Mouse (Mus musculus) limb, embryonic 13.5 days (tissue): Measurements from ENCODE around the gene Tedc2. TPM values are rescaled to one million over a fixed set of nuclear protein-coding genes. Genes with fewer than 3 reads are reported as not detected.

Experiments used
- ATAC-seq: fragments of 200-750 bp; cut with Nextera tagmentation; 2 replicates; pipeline ENCODE4 v1.8.0; 2017; ENCODE audit warnings: low read depth, moderate number of reproducible peaks, moderate TSS enrichment; ENCODE audit not compliant: low FRiP score
- H3K27ac ChIP-seq: fragments of 300-500 bp; sonication (generic); 2 replicates; pipeline ENCODE4 v1.5.1; 2015; ENCODE audit warnings: inconsistent platforms, mild to moderate bottlenecking, moderate library complexity
- H3K27me3 ChIP-seq: fragments of 300-500 bp; sonication (generic); 2 replicates; pipeline ENCODE4 v1.6.1; 2015; ENCODE audit warnings: mild to moderate bottlenecking, inconsistent platforms
- H3K36me3 ChIP-seq: fragments of 300-500 bp; sonication (generic); 2 replicates; pipeline ENCODE4 v1.6.1; 2015; ENCODE audit warnings: inconsistent platforms, mild to moderate bottlenecking, moderate library complexity
- H3K4me1 ChIP-seq: fragments of 300-500 bp; sonication (generic); 2 replicates; pipeline ENCODE4 v1.6.1; 2015; ENCODE audit warnings: inconsistent platforms
- H3K4me2 ChIP-seq: fragments of 300-500 bp; sonication (generic); replicated peaks from 2 replicates; pipeline ENCODE4 v1.6.1; 2015; ENCODE audit warnings: inconsistent platforms, mild to moderate bottlenecking, moderate library complexity
- H3K4me3 ChIP-seq: fragments of 300-500 bp; sonication (generic); 2 replicates; pipeline ENCODE4 v1.5.1; 2015; ENCODE audit warnings: moderate library complexity, mild to moderate bottlenecking, inconsistent platforms
- H3K9ac ChIP-seq: fragments of 300-500 bp; sonication (generic); 2 replicates; pipeline ENCODE4 v1.6.1; 2015; ENCODE audit warnings: mild to moderate bottlenecking, inconsistent platforms
- H3K9me3 ChIP-seq: fragments of 300-500 bp; sonication (generic); 2 replicates; pipeline ENCODE4 v1.6.1; 2016; ENCODE audit warnings: inconsistent platforms
- WGBS: fragments of 180-500 bp; shearing (Covaris S2); methylation state at CpG from one replicate; pipeline ENCODE4 v1.1.7; 2015; 5-methylcytosine and 5-hydroxymethylcytosine counted together
- polyA plus RNA-seq: library from polyadenylated mRNA; unstranded; fragments of >200 nt; fragmentation: Nextera tagmentation; extraction: Ambion mirVana; gene quantifications from 2 replicates; pipeline ENCODE4 v1.2.1, GENCODE M21; 2015

Tedc2 gene
- polyA plus RNA-seq, 1 experiment from 2014 or later: 16.3 TPM

DNA sequence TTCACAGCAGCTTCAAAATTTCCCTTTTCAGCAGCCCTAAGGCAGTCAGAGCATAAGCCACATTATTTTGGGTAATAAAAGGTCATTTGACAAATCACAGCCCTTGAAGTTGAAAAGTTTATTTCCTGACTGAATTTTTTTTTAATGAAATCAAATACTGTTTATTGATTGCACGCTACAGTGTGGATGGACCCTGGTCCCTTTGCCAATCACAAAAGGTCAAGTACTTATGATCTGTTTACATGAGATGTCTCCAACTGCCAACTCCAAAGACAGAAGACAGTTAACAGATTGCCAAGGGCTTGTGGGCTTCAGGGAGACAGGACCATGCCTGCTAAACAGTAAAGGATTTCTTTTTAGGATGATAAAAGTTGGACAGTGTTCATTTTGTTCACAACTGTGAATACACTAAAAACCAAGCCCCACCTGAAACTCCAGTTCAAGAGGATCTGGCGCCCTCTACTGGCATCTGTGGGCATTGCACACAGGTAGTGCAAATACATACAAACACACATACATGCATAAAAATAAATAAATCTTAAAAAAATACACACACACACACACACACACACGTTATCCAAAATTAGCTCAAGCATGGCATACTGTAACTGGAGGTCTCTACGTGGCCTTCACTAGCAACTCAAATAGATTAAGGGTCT, 22.8 kb upstream of the Tedc2 start:
- no peak overlapping the region for H3K4me2 ChIP-seq
- no peaks in the 10 kb centered on the region for H3K4me1 ChIP-seq
- H3K27ac ChIP-seq: no peak overlapping the region
- peaks cover 93% of the 10 kb centered on the region for H3K36me3 ChIP-seq
- no peak overlapping the region for H3K9ac ChIP-seq
- 89% methylated on average over 4 of the region's 4 CpGs for WGBS
- no peak overlapping the region for H3K4me3 ChIP-seq
- H3K9me3 ChIP-seq: peaks cover 11% of the 10 kb centered on the region
- H3K27me3 ChIP-seq: no peaks in the 10 kb centered on the region
- no peak for ATAC-seq

GRCm38 (mm10) chr17:24236921-24237320, 16.3 kb upstream of the Tedc2 start:
- no peaks in the 10 kb centered on the region for H3K9me3 ChIP-seq
- H3K9ac ChIP-seq: no peak overlapping the region
- WGBS: 91% methylated on average over 7 of the region's 7 CpGs
- no peaks in the 10 kb centered on the region for H3K4me1 ChIP-seq
- H3K36me3 ChIP-seq: peaks cover 100% of the 10 kb centered on the region
- H3K27ac ChIP-seq: no peak overlapping the region
- no peak for ATAC-seq
- H3K4me3 ChIP-seq: no peak overlapping the region
- no peaks in the 10 kb centered on the region for H3K27me3 ChIP-seq
- no peak overlapping the region for H3K4me2 ChIP-seq

DNA sequence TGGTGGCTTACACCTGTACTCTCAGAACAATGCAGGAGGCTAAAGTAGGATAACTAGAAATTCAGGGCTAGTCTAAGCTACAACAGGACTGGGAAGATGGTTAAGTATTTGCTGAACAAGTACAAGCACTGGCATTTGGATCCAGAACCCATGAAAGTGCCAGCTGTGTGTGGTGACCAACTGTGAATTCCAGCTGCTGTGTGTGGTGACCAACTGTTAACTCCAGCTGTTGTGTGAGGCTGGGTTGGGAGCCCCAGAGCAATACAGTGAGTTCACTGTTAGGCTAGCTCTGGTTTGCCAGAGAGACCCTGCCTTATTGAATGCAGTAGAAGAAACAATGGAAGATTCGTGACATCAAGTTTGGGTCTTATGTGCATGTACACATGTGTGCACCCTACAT, 15.8 kb upstream of the Tedc2 start:
- no peak overlapping the region for H3K9ac ChIP-seq
- no peaks in the 10 kb centered on the region for H3K27me3 ChIP-seq
- ATAC-seq: no peak
- no peak overlapping the region for H3K4me3 ChIP-seq
- H3K4me1 ChIP-seq: no peaks in the 10 kb centered on the region
- WGBS: 98% methylated on average over 1 of the region's 1 CpGs
- H3K36me3 ChIP-seq: peaks cover 100% of the 10 kb centered on the region
- no peaks in the 10 kb centered on the region for H3K9me3 ChIP-seq
- no peak overlapping the region for H3K27ac ChIP-seq
- no peak overlapping the region for H3K4me2 ChIP-seq

DNA sequence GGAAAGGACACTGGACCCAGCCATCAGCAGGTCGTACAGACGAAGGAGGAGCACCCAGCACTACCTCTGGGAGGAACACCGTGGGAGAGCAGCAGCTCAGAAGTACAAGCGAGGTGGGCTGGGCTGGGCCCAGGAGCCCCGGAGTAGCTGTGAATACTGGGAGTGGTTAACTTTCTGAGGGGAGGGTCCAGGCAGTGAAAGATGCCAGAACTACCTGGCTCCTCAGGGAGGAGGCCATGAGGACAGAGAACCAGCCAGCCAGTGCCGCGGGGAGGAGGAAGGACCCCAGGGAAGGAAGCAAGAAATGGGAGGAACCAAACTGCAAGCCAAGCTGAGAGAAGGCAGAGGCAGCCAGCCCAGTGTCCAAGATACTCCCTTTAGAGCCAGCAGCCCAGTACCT, 7.3 kb upstream of the Tedc2 start:
- no peaks in the 10 kb centered on the region for H3K27me3 ChIP-seq
- H3K9me3 ChIP-seq: no peaks in the 10 kb centered on the region
- 77% methylated on average over 7 of the region's 7 CpGs for WGBS
- no peak overlapping the region for H3K4me3 ChIP-seq
- no peak overlapping the region for H3K27ac ChIP-seq
- no peak for ATAC-seq
- no peak overlapping the region for H3K4me2 ChIP-seq
- no peak overlapping the region for H3K9ac ChIP-seq
- no peaks in the 10 kb centered on the region for H3K4me1 ChIP-seq
- peaks cover 96% of the 10 kb centered on the region for H3K36me3 ChIP-seq

DNA sequence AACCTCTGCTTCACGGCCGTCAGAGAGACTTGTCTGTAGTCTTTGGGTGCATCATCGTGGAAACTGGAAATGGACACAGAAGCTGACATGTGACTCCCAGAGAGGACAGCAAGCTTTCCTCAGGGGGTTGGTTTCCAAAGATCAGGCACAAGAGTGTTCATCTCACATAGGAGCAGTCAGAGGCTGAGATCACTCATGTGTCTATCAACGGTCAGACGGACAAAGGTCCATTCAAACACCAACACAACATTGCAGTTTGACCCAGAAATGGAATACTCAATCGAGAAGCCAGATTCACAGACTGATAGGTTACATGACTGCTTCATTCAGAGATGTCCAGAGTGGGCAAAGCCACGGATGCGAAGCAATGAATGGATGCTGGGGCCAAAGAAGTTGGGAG, 6.1 kb upstream of the Tedc2 start:
- no peaks in the 10 kb centered on the region for H3K27me3 ChIP-seq
- H3K36me3 ChIP-seq: peaks cover 88% of the 10 kb centered on the region
- H3K27ac ChIP-seq: no peak overlapping the region
- H3K4me2 ChIP-seq: no peak overlapping the region
- no peaks in the 10 kb centered on the region for H3K4me1 ChIP-seq
- no peak overlapping the region for H3K4me3 ChIP-seq
- H3K9ac ChIP-seq: no peak overlapping the region; the same call in 1 of the 2 replicates
- H3K9me3 ChIP-seq: no peaks in the 10 kb centered on the region
- no peak for ATAC-seq
- WGBS: 93% methylated on average over 8 of the region's 8 CpGs

GRCm38 (mm10) chr17:24225851-24226250, 5.2 kb upstream of the Tedc2 start:
- Histone ChIP-seq H3K4me1 (no peaks in the 10 kb centered on the region), H3K27me3 (no peaks in the 10 kb centered on the region), H3K4me3 (no peak overlapping the region), H3K4me2 (no peak overlapping the region), H3K36me3 (peaks cover 79% of the 10 kb centered on the region), H3K9me3 (no peaks in the 10 kb centered on the region), H3K27ac (no peak overlapping the region), H3K9ac (no peak overlapping the region)
- no peak for ATAC-seq
- 92% methylated on average over 5 of the region's 5 CpGs for WGBS

DNA sequence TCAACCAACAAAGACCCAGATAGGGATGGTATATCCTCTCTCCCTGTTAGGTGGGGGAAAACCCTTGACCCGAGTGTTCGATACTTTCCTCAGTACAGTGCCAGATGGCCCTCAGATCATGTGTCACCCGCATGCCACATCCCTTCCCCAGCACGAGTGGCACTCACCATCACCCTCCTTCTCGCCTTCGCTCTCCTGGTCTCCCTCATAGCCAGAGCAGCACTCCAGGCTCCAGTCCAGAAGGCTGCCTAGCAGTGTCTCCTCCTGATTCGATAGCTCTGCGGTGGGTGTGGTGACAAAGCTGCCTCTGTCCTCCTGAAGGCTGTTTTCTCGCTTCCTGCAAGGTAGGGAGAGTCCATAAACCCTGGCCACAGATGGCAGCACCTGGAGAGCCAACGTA, 4.1 kb upstream of the Tedc2 start:
- no peaks in the 10 kb centered on the region for H3K9me3 ChIP-seq
- H3K4me1 ChIP-seq: peaks cover 5% of the 10 kb centered on the region
- no peak overlapping the region for H3K27ac ChIP-seq
- H3K9ac ChIP-seq: no peak overlapping the region
- H3K36me3 ChIP-seq: peaks cover 68% of the 10 kb centered on the region
- 82% methylated on average over 10 of the region's 10 CpGs for WGBS
- H3K4me3 ChIP-seq: no peak overlapping the region
- no peaks in the 10 kb centered on the region for H3K27me3 ChIP-seq
- H3K4me2 ChIP-seq: no peak overlapping the region
- ATAC-seq: no peak

GRCm38 (mm10) chr17:24223513-24223912, 2.9 kb upstream of the Tedc2 start:
- Histone ChIP-seq H3K9ac (no peak overlapping the region), H3K27ac (no peak overlapping the region), H3K4me1 (peaks cover 14% of the 10 kb centered on the region), H3K4me3 (no peak overlapping the region), H3K36me3 (peaks cover 58% of the 10 kb centered on the region), H3K9me3 (no peaks in the 10 kb centered on the region), H3K4me2 (no peak overlapping the region), H3K27me3 (no peaks in the 10 kb centered on the region)
- ATAC-seq: no peak
- 82% methylated on average over 5 of the region's 5 CpGs for WGBS

- ATAC-seq: no peak
- Histone ChIP-seq H3K4me2 (no peak overlapping the region), H3K27ac (no peak overlapping the region), H3K27me3 (no peaks in the 10 kb centered on the region), H3K9ac (no peak overlapping the region), H3K9me3 (no peaks in the 10 kb centered on the region), H3K4me1 (peaks cover 14% of the 10 kb centered on the region), H3K36me3 (peaks cover 57% of the 10 kb centered on the region), H3K4me3 (no peak overlapping the region)
- WGBS: 65% methylated on average over 6 of the region's 6 CpGs
These were observed 2.0 kb upstream of the Tedc2 start for GRCm38 (mm10) chr17:24222653-24223052.

DNA sequence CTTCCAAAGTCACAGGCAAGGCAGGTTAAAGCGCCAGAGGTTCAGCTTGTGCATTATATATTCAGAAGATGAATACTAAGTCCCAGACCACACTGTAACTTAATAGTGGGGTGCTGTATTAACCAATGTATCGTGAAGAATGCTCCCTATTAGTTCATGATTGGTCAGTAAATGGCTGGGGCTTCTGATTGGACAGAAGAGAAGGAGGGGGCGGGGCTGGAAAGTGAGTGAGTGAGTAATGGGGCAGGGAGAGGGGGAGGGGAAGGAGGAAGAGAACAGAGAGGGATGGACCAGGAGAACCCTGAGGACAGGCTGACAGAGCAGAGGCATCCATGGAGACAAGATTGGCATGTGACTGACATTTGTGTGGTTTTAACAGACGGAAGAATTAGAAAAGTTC, 3.8 kb downstream of the Tedc2 start:
- H3K4me3 ChIP-seq: no peak overlapping the region
- H3K9ac ChIP-seq: no peak overlapping the region
- H3K4me2 ChIP-seq: no peak overlapping the region
- H3K9me3 ChIP-seq: no peaks in the 10 kb centered on the region
- no peak overlapping the region for H3K27ac ChIP-seq
- H3K4me1 ChIP-seq: peaks cover 19% of the 10 kb centered on the region
- H3K36me3 ChIP-seq: peaks cover 42% of the 10 kb centered on the region
- ATAC-seq: no peak
- no peaks in the 10 kb centered on the region for H3K27me3 ChIP-seq
- 69% methylated on average over 4 of the region's 4 CpGs for WGBS

DNA sequence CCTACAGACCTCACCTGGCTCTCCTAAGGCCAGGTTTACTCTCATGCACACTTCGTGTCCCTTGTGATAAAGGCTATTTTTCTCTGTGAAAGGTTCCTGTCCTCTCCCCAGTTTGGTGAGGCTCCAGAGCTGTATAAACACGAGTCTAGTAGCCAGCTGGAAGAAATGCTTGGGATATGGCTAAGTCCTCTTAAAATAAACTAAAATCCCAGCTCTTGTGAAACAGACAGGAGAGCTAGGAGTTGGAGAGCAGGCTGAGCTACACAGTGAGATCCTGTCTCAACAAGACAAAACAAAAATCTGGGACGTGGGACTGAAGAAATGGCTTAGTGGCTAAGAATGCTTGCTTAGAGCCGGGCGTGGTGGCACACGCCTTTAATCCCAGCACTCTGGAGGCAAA, 7.5 kb downstream of the Tedc2 start:
- H3K9ac ChIP-seq: no peak overlapping the region
- no peak for ATAC-seq
- WGBS: 81% methylated on average over 6 of the region's 6 CpGs
- H3K27me3 ChIP-seq: no peaks in the 10 kb centered on the region
- peaks cover 36% of the 10 kb centered on the region for H3K4me1 ChIP-seq
- no peak overlapping the region for H3K4me3 ChIP-seq
- H3K9me3 ChIP-seq: no peaks in the 10 kb centered on the region
- no peak overlapping the region for H3K4me2 ChIP-seq
- H3K36me3 ChIP-seq: peaks cover 40% of the 10 kb centered on the region
- no peak overlapping the region for H3K27ac ChIP-seq

- H3K27me3 ChIP-seq: no peaks in the 10 kb centered on the region
- H3K4me1 ChIP-seq: peaks cover 43% of the 10 kb centered on the region
- no peak overlapping the region for H3K9ac ChIP-seq
These were observed 8.1 kb downstream of the Tedc2 start for GRCm38 (mm10) chr17:24212441-24213018.

More at GRCm38 (mm10) chr17:24212441-24213018, 8.1 kb downstream of the Tedc2 start:
- H3K4me2 ChIP-seq: peak overlapping the region; percentile 98
- ATAC-seq: no peak
- H3K4me3 ChIP-seq: peak overlapping the region; percentile 56
- peaks cover 33% of the 10 kb centered on the region for H3K36me3 ChIP-seq
- peak overlapping the region; percentile 97; the same call in 1 of the 2 replicates for H3K27ac ChIP-seq
- 26% methylated on average over 5 of the region's 5 CpGs for WGBS
- no peaks in the 10 kb centered on the region for H3K9me3 ChIP-seq
